Comparison of ENCODE assay signal across 20 mouse cellular contexts in genomic region chr12:100509615-100510282, GRCm38 (mm10). TPM values are rescaled to one million over a fixed set of nuclear protein-coding genes. Genes with fewer than 3 reads are reported as not detected.
A peak's percentile ranks its signal among the peaks of the same experiment; 100 is the strongest.
DNase-seq lines count a peak whose midpoint lies in the region; ATAC-seq and TF ChIP-seq lines count a peak whose summit lies in the region.
"Had no signal": no experiment of that assay in that cellular context is flagged by ENCODE, and none has a peak within 500 bp of the region (broad histone marks: within the 10 kb centered on the region; RNA-seq: fewer than 3 reads in every experiment).

No protein-coding gene starts in this region.

- TF ChIP-seq POLR2A in bone marrow macrophage, adult 2 months (IDR thresholded peaks at IDR 0.05; ENCODE audit: borderline replicate concordance, low read depth, low read length): no peak

- H3K4me2 ChIP-seq in heart, embryonic 13.5 days: no peak overlapping the region
- H3K4me2 ChIP-seq in kidney, embryonic 16.5 days (replicated peaks; ENCODE audit: low read depth, low read length): no peak overlapping the region
- no peak overlapping the region for H3K4me2 ChIP-seq in liver, embryonic 11.5 days
- H3K4me2 ChIP-seq: embryonic facial prominence, embryonic 12.5 days; forebrain, embryonic 15.5 days; hindbrain, embryonic 12.5 days; midbrain, embryonic 12.5 days; neural tube, embryonic 12.5 days had no signal

- H3K9me3 ChIP-seq in heart, embryonic 13.5 days: no peaks in the 10 kb centered on the region
- 0 out of 2 replicates have a peak, but pooled peaks cover 4% of the 10 kb centered on the region for H3K9me3 ChIP-seq in kidney, embryonic 16.5 days (ENCODE audit: low read length)
- H3K9me3 ChIP-seq in liver, embryonic 11.5 days (ENCODE audit: control insufficient read depth, low read length): no peaks in the 10 kb centered on the region
- H3K9me3 ChIP-seq: embryonic facial prominence, embryonic 12.5 days; forebrain, embryonic 15.5 days; hindbrain, embryonic 12.5 days; midbrain, embryonic 12.5 days; neural tube, embryonic 12.5 days had no signal

- H3K27ac ChIP-seq in heart, embryonic 13.5 days (replicated peaks): 0 out of 2 replicates have a peak overlapping the region, but pooled peaks have one; percentile 31
- H3K27ac ChIP-seq in kidney, embryonic 16.5 days (ENCODE audit: low read length): peak overlapping the region; percentile 41; the same call in 1 of the 2 replicates
- peak overlapping the region; percentile 20; the same call in 1 of the 2 replicates for H3K27ac ChIP-seq in bone marrow macrophage, adult 2 months (ENCODE audit: insufficient read depth, low read depth, low read length)
- H3K27ac ChIP-seq in liver, embryonic 11.5 days (ENCODE audit: low read depth, low read length): peak overlapping the region; percentile 53
- H3K27ac ChIP-seq: embryonic facial prominence, embryonic 12.5 days; forebrain, embryonic 15.5 days; hindbrain, embryonic 12.5 days; midbrain, embryonic 12.5 days; neural tube, embryonic 12.5 days had no signal

- 81% methylated on average over 9 of the region's 9 CpGs for WGBS in heart, embryonic 13.5 days
- 70% methylated on average over 9 of the region's 9 CpGs for WGBS in kidney, embryonic 16.5 days
- WGBS in liver, embryonic 11.5 days: 77% methylated on average over 9 of the region's 9 CpGs

- H3K27me3 ChIP-seq in heart, embryonic 13.5 days (replicated peaks): no peaks in the 10 kb centered on the region
- no peaks in the 10 kb centered on the region for H3K27me3 ChIP-seq in kidney, embryonic 16.5 days (ENCODE audit: insufficient read depth, low read length)
- no peaks in the 10 kb centered on the region for H3K27me3 ChIP-seq in liver, embryonic 11.5 days (replicated peaks; ENCODE audit: control insufficient read depth, insufficient read depth, low read length)
- H3K27me3 ChIP-seq: embryonic facial prominence, embryonic 12.5 days; forebrain, embryonic 15.5 days; hindbrain, embryonic 12.5 days; midbrain, embryonic 12.5 days; neural tube, embryonic 12.5 days had no signal

- H3K4me3 ChIP-seq in heart, embryonic 13.5 days: no peak overlapping the region
- no peak overlapping the region for H3K4me3 ChIP-seq in kidney, embryonic 16.5 days (ENCODE audit: low read length)
- H3K4me3 ChIP-seq in bone marrow macrophage, adult 2 months (ENCODE audit: insufficient read depth, low read length): no peak overlapping the region
- H3K4me3 ChIP-seq in liver, embryonic 11.5 days (ENCODE audit: low read depth, low read length): no peak overlapping the region
- H3K4me3 ChIP-seq: embryonic facial prominence, embryonic 12.5 days; erythroblast, embryonic 14.5 days; forebrain, embryonic 15.5 days; hindbrain, embryonic 12.5 days; midbrain, embryonic 12.5 days; neural tube, embryonic 12.5 days had no signal

- intact Hi-C loops in heart, postnatal 14 days (cut with DNase I): no loop called here
- intact Hi-C loops in gastrocnemius, postnatal 36 days (cut with DNase I): no loop called here

- no peak overlapping the region for H3K9ac ChIP-seq in heart, embryonic 13.5 days
- H3K9ac ChIP-seq in kidney, embryonic 16.5 days (replicated peaks; ENCODE audit: low read length): no peak overlapping the region
- no peak overlapping the region for H3K9ac ChIP-seq in liver, embryonic 11.5 days (ENCODE audit: low read depth, low read length)
- H3K9ac ChIP-seq: embryonic facial prominence, embryonic 12.5 days; forebrain, embryonic 15.5 days; hindbrain, embryonic 12.5 days; midbrain, embryonic 12.5 days; neural tube, embryonic 12.5 days had no signal

- no peak for ATAC-seq in heart, embryonic 13.5 days (ENCODE audit: extremely low read depth, insufficient number of reproducible peaks, low FRiP score, low TSS enrichment)
- peak; percentile 78 for ATAC-seq in kidney, embryonic 16.5 days (ENCODE audit: low FRiP score, low TSS enrichment)
- ATAC-seq in liver, embryonic 11.5 days (replicated peaks; ENCODE audit: low FRiP score): no peak
- ATAC-seq: forebrain, embryonic 15.5 days had no signal

- no peak for TF ChIP-seq CTCF in bone marrow macrophage, adult 2 months (IDR thresholded peaks at IDR 0.05; ENCODE audit: low read depth, low read length)

- no peak for DNase-seq in heart, postnatal 14 days
- DNase-seq in kidney, adult 11 months: no peak
- DNase-seq in liver, embryonic 11.5 days (ENCODE audit: low spot score): no peak
- no peak for DNase-seq in natural killer cell, adult 2 months (ENCODE audit: low spot score in 2 of 2)
- no peak for DNase-seq in gastrocnemius, postnatal 36 days
- DNase-seq: adrenal gland, postnatal 10 days; cerebellum, adult 11 months; cerebellum, postnatal 10 days; gastrocnemius, postnatal 25 days; lung, postnatal 4 days; thymus, postnatal 4 days had no signal

- peaks cover 23% of the 10 kb centered on the region for H3K36me3 ChIP-seq in heart, embryonic 13.5 days
- H3K36me3 ChIP-seq in kidney, embryonic 16.5 days (ENCODE audit: insufficient read depth, low read length): peaks cover 2% of the 10 kb centered on the region; the same call in 1 of the 2 replicates
- H3K36me3 ChIP-seq in liver, embryonic 11.5 days (ENCODE audit: control insufficient read depth, insufficient read depth, low read length): no peaks in the 10 kb centered on the region
- H3K36me3 ChIP-seq: midbrain, embryonic 12.5 days had no signal

- H3K4me1 ChIP-seq in heart, embryonic 13.5 days: peaks cover 40% of the 10 kb centered on the region
- peaks cover 16% of the 10 kb centered on the region for H3K4me1 ChIP-seq in kidney, embryonic 16.5 days (ENCODE audit: insufficient read depth, low read length)
- H3K4me1 ChIP-seq in bone marrow macrophage, adult 2 months (ENCODE audit: control insufficient read depth, insufficient read depth, low read length): peaks cover 42% of the 10 kb centered on the region
- peaks cover 23% of the 10 kb centered on the region for H3K4me1 ChIP-seq in liver, embryonic 11.5 days (replicated peaks; ENCODE audit: control insufficient read depth, insufficient read depth, low read length)
- H3K4me1 ChIP-seq: forebrain, embryonic 15.5 days; midbrain, embryonic 12.5 days; neural tube, embryonic 12.5 days had no signal

RNA-seq across cellular contexts. Expression of gene Ttc7b, which starts 10.9 kb away (rescaled TPM):
- 6.2 and 6.5 TPM in 2 replicates for polyA plus RNA-seq in heart, embryonic 13.5 days (2015; fragmentation: Nextera tagmentation; extraction: Ambion mirVana)
- total RNA-seq in heart, postnatal 14 days (2021): 10 to 100 TPM; 65.8 to 73.1 TPM
- polyA plus RNA-seq in kidney, embryonic 16.5 days (2015; fragmentation: Nextera tagmentation; extraction: Ambion mirVana): 3.9 and 4.7 TPM in 2 replicates
- 18.8 and 19.4 TPM in 2 replicates for polyA plus RNA-seq in bone marrow macrophage, adult 2 months (2012; ENCODE audit: insufficient read depth, insufficient read length, missing spikeins)
- polyA plus RNA-seq in liver, embryonic 11.5 days (2014; fragmentation: Nextera tagmentation; extraction: Ambion mirVana): 5.6 and 6.2 TPM in 2 replicates
- total RNA-seq in gastrocnemius, postnatal 36 days (2021): 100 to 1,000 TPM; 138 to 139 TPM
